Mouse (Mus musculus): Measurements from ENCODE around the gene Defb20. TPM values are rescaled to one million over a fixed set of nuclear protein-coding genes. Genes with fewer than 3 reads are reported as not detected.
"Not testable (repeated sequence)": the region's sequence is repeated elsewhere in the genome, so short reads cannot be mapped to it uniquely, and the experiment has no call there.

Defb20 gene
- polyA plus RNA-seq (2012; rRNA removed) (not detected in 2 replicates), polyA plus RNA-seq (2014; fragmentation: Nextera tagmentation; extraction: Ambion mirVana) (not detected in 2 replicates)

DNA sequence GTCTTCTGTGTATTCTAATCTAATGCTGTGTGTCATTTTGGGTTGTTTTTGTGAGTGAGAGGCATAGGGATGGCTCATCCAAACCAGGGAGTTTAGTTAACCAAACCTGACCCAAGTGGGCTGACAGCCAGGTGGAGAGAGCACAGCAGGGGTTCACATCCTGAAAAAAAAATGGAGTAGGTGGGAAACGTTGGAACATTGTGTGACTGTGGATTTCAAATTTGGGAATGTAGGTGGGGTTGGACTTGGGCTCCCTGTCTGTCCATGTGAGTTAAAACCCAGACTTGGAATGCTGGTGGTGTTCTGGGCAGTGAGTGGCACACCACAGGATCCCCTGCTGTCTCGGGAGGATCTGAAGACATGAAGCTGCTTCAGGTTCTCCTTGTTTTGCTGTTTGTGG is at the start of gene Defb20:
Gene Defb20, plus strand, starts transcription at position 301 of the 400 bp plus-strand sequence.
- H3K27ac ChIP-seq: no peak within 1 kb of the TSS
- no peak within 1 kb of the TSS for H3K4me2 ChIP-seq (ENCODE audit: low read depth)
- H3K36me3 ChIP-seq (replicated peaks; ENCODE audit: control insufficient read depth, insufficient read depth, low read depth): no peaks in the 10 kb centered on the region
- H3K9me3 ChIP-seq (ENCODE audit: control insufficient read depth, low read length): no peaks in the 10 kb centered on the region
- 41% methylated on average over 2 of the region's 2 CpGs for WGBS (ENCODE audit: insufficient replicate concordance)
- H3K4me1 ChIP-seq (replicated peaks; ENCODE audit: control insufficient read depth in 2 of 2, insufficient read depth in 2 of 2, low read length in 1 of 2): no peaks in the 10 kb centered on the region
- ATAC-seq (ENCODE audit: insufficient read depth): no peak
- DNase-seq (ENCODE audit: low read depth in 3 of 3, low spot score in 3 of 3): no peak
- no peaks in the 10 kb centered on the region for H3K27me3 ChIP-seq (ENCODE audit: control insufficient read depth, insufficient read depth, low read length)
- H3K4me3 ChIP-seq (ENCODE audit: insufficient read depth in 1 of 2, low read depth in 2 of 2, low read length in 2 of 2): no peak within 1 kb of the TSS
- H3K9ac ChIP-seq (replicated peaks): no peak within 1 kb of the TSS
- no peak for TF ChIP-seq EP300 (IDR thresholded peaks at IDR 0.05; ENCODE audit: low read depth)
- TF ChIP-seq CTCF (IDR thresholded peaks at IDR 0.05; ENCODE audit: low read depth): no peak

DNA sequence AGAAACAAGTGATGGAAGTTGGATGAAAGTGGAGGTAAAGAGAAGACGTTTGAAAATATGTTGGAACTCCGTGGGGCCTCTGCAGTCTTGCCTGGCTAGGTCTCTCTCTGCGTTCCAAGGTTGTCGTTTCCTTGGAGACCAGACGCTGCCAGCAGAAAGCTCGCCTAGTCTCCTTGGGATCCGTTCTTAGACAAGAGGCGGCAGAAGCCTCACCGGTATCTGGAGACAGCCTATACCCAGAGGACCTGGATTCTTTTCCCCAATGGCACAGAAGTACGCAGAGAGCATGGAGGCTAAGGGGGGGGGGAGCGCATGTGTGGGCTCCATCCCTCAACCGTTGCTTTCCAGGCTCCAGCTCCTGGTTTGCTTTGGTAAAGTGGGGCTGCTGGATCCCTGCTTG is 49.4 kb upstream of the Defb20 start:
- TF ChIP-seq EP300 (IDR thresholded peaks at IDR 0.05; ENCODE audit: low read depth): no peak
- Histone ChIP-seq H3K27me3 (ENCODE audit: control insufficient read depth, insufficient read depth, low read length) (no peaks in the 10 kb centered on the region), H3K9me3 (ENCODE audit: control insufficient read depth, low read length) (no peaks in the 10 kb centered on the region), H3K9ac (replicated peaks) (no peak overlapping the region), H3K4me1 (replicated peaks; ENCODE audit: control insufficient read depth in 2 of 2, insufficient read depth in 2 of 2, low read length in 1 of 2) (no peaks in the 10 kb centered on the region), H3K4me2 (ENCODE audit: low read depth) (no peak overlapping the region), H3K4me3 (ENCODE audit: insufficient read depth in 1 of 2, low read depth in 2 of 2, low read length in 2 of 2) (no peak overlapping the region), H3K36me3 (replicated peaks; ENCODE audit: control insufficient read depth, insufficient read depth, low read depth) (no peaks in the 10 kb centered on the region), H3K27ac (no peak overlapping the region)
- no peak for DNase-seq (ENCODE audit: low read depth in 3 of 3, low spot score in 3 of 3)
- no peak for ATAC-seq (ENCODE audit: insufficient read depth)
- 41% methylated on average over 12 of the region's 12 CpGs for WGBS (ENCODE audit: insufficient replicate concordance)

- not testable (repeated sequence) for H3K4me2 ChIP-seq (ENCODE audit: low read depth); H3K9me3 ChIP-seq (ENCODE audit: control insufficient read depth, low read length); H3K27ac ChIP-seq; DNase-seq (ENCODE audit: low read depth in 3 of 3, low spot score in 3 of 3); H3K9ac ChIP-seq (replicated peaks); H3K36me3 ChIP-seq (replicated peaks; ENCODE audit: control insufficient read depth, insufficient read depth, low read depth); H3K27me3 ChIP-seq (ENCODE audit: control insufficient read depth, insufficient read depth, low read length); ATAC-seq (ENCODE audit: insufficient read depth); H3K4me1 ChIP-seq (replicated peaks; ENCODE audit: control insufficient read depth in 2 of 2, insufficient read depth in 2 of 2, low read length in 1 of 2); H3K4me3 ChIP-seq (ENCODE audit: insufficient read depth in 1 of 2, low read depth in 2 of 2, low read length in 2 of 2)
- 72% methylated on average over 2 of the region's 2 CpGs for WGBS (ENCODE audit: insufficient replicate concordance)
- peak; percentile 27 for TF ChIP-seq CTCF (IDR thresholded peaks at IDR 0.05; ENCODE audit: low read depth)
These were observed 48.4 kb upstream of the Defb20 start for GRCm38 (mm10) chr2:152428481-152428880.

DNA sequence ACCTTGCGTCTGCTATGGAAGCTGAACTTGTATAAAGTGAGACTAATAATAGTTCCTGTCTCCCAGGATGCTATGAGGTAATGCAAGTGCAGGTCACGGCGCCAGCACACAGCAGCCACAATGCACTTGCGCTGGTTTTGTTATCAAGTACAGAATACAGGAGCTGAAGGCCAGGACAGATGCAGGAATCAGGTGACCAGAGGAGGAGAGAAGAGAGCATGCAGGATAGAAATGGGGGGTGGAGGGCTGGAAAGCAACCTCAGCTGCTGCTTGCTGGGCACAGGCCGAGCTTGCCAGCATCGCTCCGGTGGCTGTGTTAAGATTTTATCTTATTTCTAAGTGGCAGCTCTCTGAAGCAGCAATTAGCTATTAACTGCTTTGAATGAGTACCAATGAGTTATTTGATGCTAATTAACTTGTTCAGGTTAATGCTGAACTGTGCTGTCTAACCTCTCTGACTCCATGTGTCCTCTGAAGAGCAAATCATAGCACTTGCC is 40.4 kb upstream of the Defb20 start:
- Histone ChIP-seq H3K9ac (replicated peaks) (no peak overlapping the region), H3K27ac (no peak overlapping the region), H3K4me2 (ENCODE audit: low read depth) (no peak overlapping the region), H3K9me3 (ENCODE audit: control insufficient read depth, low read length) (no peaks in the 10 kb centered on the region), H3K36me3 (replicated peaks; ENCODE audit: control insufficient read depth, insufficient read depth, low read depth) (no peaks in the 10 kb centered on the region), H3K4me3 (ENCODE audit: insufficient read depth in 1 of 2, low read depth in 2 of 2, low read length in 2 of 2) (no peak overlapping the region), H3K4me1 (replicated peaks; ENCODE audit: control insufficient read depth in 2 of 2, insufficient read depth in 2 of 2, low read length in 1 of 2) (peaks cover 4 to 6% of the 10 kb centered on the region in 2 experiments; a peak in 3 of 4 replicates), H3K27me3 (ENCODE audit: control insufficient read depth, insufficient read depth, low read length) (no peaks in the 10 kb centered on the region)
- ATAC-seq (ENCODE audit: insufficient read depth): no peak
- DNase-seq (ENCODE audit: low read depth in 3 of 3, low spot score in 3 of 3): no peak
- no peak for TF ChIP-seq CTCF (IDR thresholded peaks at IDR 0.05; ENCODE audit: low read depth)
- TF ChIP-seq EP300 (IDR thresholded peaks at IDR 0.05; ENCODE audit: low read depth): no peak
- 55% methylated on average over 7 of the region's 7 CpGs for WGBS (ENCODE audit: insufficient replicate concordance)

GRCm38 (mm10) chr2:152436983-152437860 is 39.6 kb upstream of the Defb20 start:
- H3K9me3 ChIP-seq (ENCODE audit: control insufficient read depth, low read length): no peaks in the 10 kb centered on the region
- H3K27me3 ChIP-seq (ENCODE audit: control insufficient read depth, insufficient read depth, low read length): no peaks in the 10 kb centered on the region
- H3K9ac ChIP-seq (replicated peaks): peak overlapping the region; percentile 12; the same call in 1 of the 2 replicates
- peak; percentile 64; the same call in 1 of the 2 replicates for ATAC-seq (ENCODE audit: insufficient read depth)
- H3K4me2 ChIP-seq (ENCODE audit: low read depth): peak overlapping the region; percentile 72
- no peaks in the 10 kb centered on the region for H3K36me3 ChIP-seq (replicated peaks; ENCODE audit: control insufficient read depth, insufficient read depth, low read depth)
- WGBS (ENCODE audit: insufficient replicate concordance): 3% methylated on average over 23 of the region's 23 CpGs
- peaks cover 4 to 6% of the 10 kb centered on the region in 2 experiments; a peak in 3 of 4 replicates for H3K4me1 ChIP-seq (replicated peaks; ENCODE audit: control insufficient read depth in 2 of 2, insufficient read depth in 2 of 2, low read length in 1 of 2)
- H3K4me3 ChIP-seq (ENCODE audit: insufficient read depth in 1 of 2, low read depth in 2 of 2, low read length in 2 of 2): peak overlapping the region; percentile 39 to 61
- DNase-seq (ENCODE audit: low read depth in 3 of 3, low spot score in 3 of 3): peak; percentile 32 to 56 (median 44)
- TF ChIP-seq CTCF (IDR thresholded peaks at IDR 0.05; ENCODE audit: low read depth) (peak; percentile 97), EP300 (IDR thresholded peaks at IDR 0.05; ENCODE audit: low read depth) (no peak)
- H3K27ac ChIP-seq: no peak overlapping the region

Data from liver, embryonic 14.5 days (tissue).